Mouse (Mus musculus): Measurements from ENCODE around the gene Fgfr2. TPM values are rescaled to one million over a fixed set of nuclear protein-coding genes. Genes with fewer than 3 reads are reported as not detected.

The Fgfr2 gene
- polyA plus RNA-seq, 1 experiment: 1.7 TPM

DNA sequence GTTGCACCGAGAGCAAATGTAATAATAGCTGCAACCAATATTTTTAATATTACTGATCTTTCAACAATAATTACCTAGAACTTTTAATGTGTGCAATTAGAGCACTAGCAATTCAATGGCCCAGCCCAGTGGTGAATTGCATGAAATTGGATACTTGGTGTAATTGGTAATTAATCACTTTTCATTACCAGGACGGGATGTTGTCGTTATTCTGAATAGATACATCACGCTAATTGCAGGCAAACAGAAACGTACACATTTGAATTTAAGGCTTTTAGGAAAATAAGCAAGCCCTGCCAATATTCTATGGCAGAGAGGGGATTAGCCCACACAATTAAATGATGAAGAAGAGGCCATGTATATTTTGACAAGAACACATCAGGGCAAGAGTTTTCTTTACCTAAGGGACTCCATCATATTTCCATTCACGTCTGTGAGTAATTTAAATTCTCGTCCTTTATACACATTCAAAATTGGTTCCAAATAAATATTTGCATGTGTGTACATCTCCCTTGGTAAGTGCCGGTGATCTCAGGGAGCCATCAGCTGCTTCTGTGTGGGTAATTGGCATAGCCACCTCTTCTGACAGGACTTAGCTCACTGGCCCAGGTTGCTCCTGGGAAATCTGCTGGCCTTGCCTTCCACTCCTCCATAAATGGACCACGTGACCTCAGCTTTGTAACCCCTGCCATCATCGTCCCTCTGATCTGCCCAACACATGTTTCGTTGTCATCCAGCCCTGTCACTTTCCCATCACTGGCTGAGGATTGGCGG lies 1471.0 kb downstream of the Fgfr2 start:
- H3ac ChIP-seq (ENCODE audit: control insufficient read depth, insufficient read length, low read depth): no peak overlapping the region
- TF ChIP-seq CEBPB (IDR thresholded peaks at IDR 0.05; ENCODE audit: low read depth): no peak
- TF ChIP-seq MYOD1 (IDR thresholded peaks at IDR 0.05; ENCODE audit: control insufficient read depth, insufficient read length, low read depth): no peak
- no peak for TF ChIP-seq MAX (IDR thresholded peaks at IDR 0.05)
- no peak for TF ChIP-seq MYOG (IDR thresholded peaks at IDR 0.05; ENCODE audit: control insufficient read depth, extremely low read depth, insufficient read length)
- TF ChIP-seq USF1 (IDR thresholded peaks at IDR 0.05; ENCODE audit: low read depth): no peak
- TF ChIP-seq CTCF (IDR thresholded peaks at IDR 0.05; ENCODE audit: control insufficient read depth, insufficient read depth, insufficient read length): no peak
- TF ChIP-seq FOSL1 (IDR thresholded peaks at IDR 0.05; ENCODE audit: insufficient read depth, low read length, poor library complexity, severe bottlenecking): no peak
- H3K36me3 ChIP-seq (ENCODE audit: control insufficient read depth, insufficient read depth): no peaks in the 10 kb centered on the region
- H3K4me3 ChIP-seq (ENCODE audit: insufficient read depth, poor library complexity, severe bottlenecking): no peak overlapping the region
- no peaks in the 10 kb centered on the region for H3K79me3 ChIP-seq (ENCODE audit: low read depth)
- H3K27me3 ChIP-seq (ENCODE audit: control insufficient read depth, insufficient read depth, insufficient read length): peaks cover 35% of the 10 kb centered on the region
- H3K79me2 ChIP-seq (ENCODE audit: control insufficient read depth, insufficient read depth): no peaks in the 10 kb centered on the region

DNA sequence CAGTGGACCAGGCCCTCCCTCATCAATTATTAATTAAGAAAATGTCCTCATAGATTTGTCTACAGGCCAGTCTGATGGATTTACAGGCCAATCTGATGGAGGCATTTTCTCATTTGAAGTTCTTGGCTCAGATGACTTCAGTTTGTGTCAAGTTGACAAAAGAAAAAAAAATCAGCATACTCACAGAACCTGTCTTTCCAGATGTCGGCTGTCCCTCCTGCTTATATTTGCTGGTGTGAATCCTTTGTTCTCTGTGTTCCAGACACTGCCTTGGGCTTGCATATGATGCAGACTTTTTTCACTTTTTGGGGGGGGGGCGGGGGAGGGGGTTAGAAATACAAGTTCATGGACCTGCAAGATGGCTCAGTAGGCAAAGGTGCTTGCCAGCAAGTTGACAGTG lies 1472.9 kb downstream of the Fgfr2 start:
- Histone ChIP-seq H3K79me3 (ENCODE audit: low read depth) (no peaks in the 10 kb centered on the region), H3K27me3 (ENCODE audit: control insufficient read depth, insufficient read depth, insufficient read length) (peaks cover 42% of the 10 kb centered on the region), H3K79me2 (ENCODE audit: control insufficient read depth, insufficient read depth) (no peaks in the 10 kb centered on the region), H3K36me3 (ENCODE audit: control insufficient read depth, insufficient read depth) (no peaks in the 10 kb centered on the region), H3K4me3 (ENCODE audit: insufficient read depth, poor library complexity, severe bottlenecking) (no peak overlapping the region), H3ac (ENCODE audit: control insufficient read depth, insufficient read length, low read depth) (no peak overlapping the region)
- TF ChIP-seq MYOD1 (IDR thresholded peaks at IDR 0.05; ENCODE audit: control insufficient read depth, insufficient read length, low read depth) (no peak), CTCF (IDR thresholded peaks at IDR 0.05; ENCODE audit: control insufficient read depth, insufficient read depth, insufficient read length) (no peak), CEBPB (IDR thresholded peaks at IDR 0.05; ENCODE audit: low read depth) (no peak), USF1 (IDR thresholded peaks at IDR 0.05; ENCODE audit: low read depth) (no peak)

- Histone ChIP-seq H3ac (ENCODE audit: control insufficient read depth, insufficient read length, low read depth) (no peak overlapping the region), H3K27me3 (ENCODE audit: control insufficient read depth, insufficient read depth, insufficient read length) (peaks cover 52% of the 10 kb centered on the region), H3K79me3 (ENCODE audit: low read depth) (no peaks in the 10 kb centered on the region), H3K79me2 (ENCODE audit: control insufficient read depth, insufficient read depth) (no peaks in the 10 kb centered on the region), H3K4me3 (ENCODE audit: insufficient read depth, poor library complexity, severe bottlenecking) (no peak overlapping the region), H3K36me3 (ENCODE audit: control insufficient read depth, insufficient read depth) (no peaks in the 10 kb centered on the region)
- TF ChIP-seq MYOG (IDR thresholded peaks at IDR 0.05; ENCODE audit: control insufficient read depth, extremely low read depth, insufficient read length) (no peak), CTCF (IDR thresholded peaks at IDR 0.05; ENCODE audit: control insufficient read depth, insufficient read depth, insufficient read length) (no peak), USF1 (IDR thresholded peaks at IDR 0.05; ENCODE audit: low read depth) (no peak), MYOD1 (IDR thresholded peaks at IDR 0.05; ENCODE audit: control insufficient read depth, insufficient read length, low read depth) (no peak), FOSL1 (IDR thresholded peaks at IDR 0.05; ENCODE audit: insufficient read depth, low read length, poor library complexity, severe bottlenecking) (no peak), MAX (IDR thresholded peaks at IDR 0.05) (no peak), CEBPB (IDR thresholded peaks at IDR 0.05; ENCODE audit: low read depth) (no peak)
These were observed 1474.9 kb downstream of the Fgfr2 start for GRCm38 (mm10) chr7:131648276-131648675.

- H3K79me3 ChIP-seq (ENCODE audit: low read depth): no peaks in the 10 kb centered on the region
- H3K79me2 ChIP-seq (ENCODE audit: control insufficient read depth, insufficient read depth): no peaks in the 10 kb centered on the region
- no peaks in the 10 kb centered on the region for H3K36me3 ChIP-seq (ENCODE audit: control insufficient read depth, insufficient read depth)
- no peak overlapping the region for H3ac ChIP-seq (ENCODE audit: control insufficient read depth, insufficient read length, low read depth)
- H3K4me3 ChIP-seq (ENCODE audit: insufficient read depth, poor library complexity, severe bottlenecking): no peak overlapping the region
- TF ChIP-seq USF1 (IDR thresholded peaks at IDR 0.05; ENCODE audit: low read depth) (peak; percentile 45), MAX (IDR thresholded peaks at IDR 0.05) (no peak)
- peaks cover 52% of the 10 kb centered on the region for H3K27me3 ChIP-seq (ENCODE audit: control insufficient read depth, insufficient read depth, insufficient read length)
These were observed 1475.6 kb downstream of the Fgfr2 start for GRCm38 (mm10) chr7:131647583-131647982.

DNA sequence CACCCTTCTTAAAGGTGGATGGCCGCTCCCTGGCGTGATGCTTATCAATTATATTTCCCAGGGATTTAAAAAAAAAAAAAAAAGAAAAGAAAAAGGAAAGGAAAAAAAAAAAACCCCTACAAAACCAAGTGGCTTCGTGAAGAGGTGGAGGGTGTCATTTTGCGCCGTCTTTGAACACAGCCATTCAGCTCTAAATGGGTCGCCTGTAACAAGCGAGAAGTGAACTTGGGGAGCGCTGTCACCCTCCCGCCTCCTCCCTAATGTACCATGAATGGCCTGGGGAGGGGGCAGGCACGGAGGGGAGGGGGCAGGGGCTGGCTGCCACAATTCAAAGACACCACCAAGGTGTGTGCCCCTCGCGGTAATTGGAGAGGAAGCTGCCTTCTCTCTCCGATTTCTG lies 1478.6 kb downstream of the Fgfr2 start:
- TF ChIP-seq FOSL1 (IDR thresholded peaks at IDR 0.05; ENCODE audit: insufficient read depth, low read length, poor library complexity, severe bottlenecking): no peak
- no peak for TF ChIP-seq CEBPB (IDR thresholded peaks at IDR 0.05; ENCODE audit: low read depth)
- TF ChIP-seq MYOD1 (IDR thresholded peaks at IDR 0.05; ENCODE audit: control insufficient read depth, insufficient read length, low read depth): no peak
- no peak for TF ChIP-seq CTCF (IDR thresholded peaks at IDR 0.05; ENCODE audit: control insufficient read depth, insufficient read depth, insufficient read length)
- Histone ChIP-seq H3ac (ENCODE audit: control insufficient read depth, insufficient read length, low read depth) (no peak overlapping the region), H3K4me3 (ENCODE audit: insufficient read depth, poor library complexity, severe bottlenecking) (no peak overlapping the region), H3K79me3 (ENCODE audit: low read depth) (no peaks in the 10 kb centered on the region), H3K79me2 (ENCODE audit: control insufficient read depth, insufficient read depth) (no peaks in the 10 kb centered on the region), H3K36me3 (ENCODE audit: control insufficient read depth, insufficient read depth) (no peaks in the 10 kb centered on the region), H3K27me3 (ENCODE audit: control insufficient read depth, insufficient read depth, insufficient read length) (peaks cover 56% of the 10 kb centered on the region)

DNA sequence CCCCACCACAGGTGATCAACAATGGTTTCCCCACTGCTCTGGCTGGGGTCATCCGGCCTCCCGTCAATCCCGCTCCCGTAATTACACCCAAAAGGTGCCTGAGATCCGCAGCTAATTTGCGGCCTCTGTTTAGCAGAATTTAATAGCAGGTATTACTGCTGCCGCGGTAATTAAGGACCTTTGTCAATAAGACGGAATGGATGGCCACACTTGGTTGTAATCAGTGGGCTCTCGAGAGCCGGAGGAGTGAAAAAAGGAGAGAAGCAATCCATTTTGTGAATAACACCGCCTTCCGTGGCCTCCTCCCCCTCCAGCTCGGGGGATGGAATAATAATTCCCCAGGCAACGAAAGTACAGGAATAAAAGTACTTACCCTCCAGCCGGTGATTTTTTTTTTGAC lies 1479.1 kb downstream of the Fgfr2 start:
- H3K79me2 ChIP-seq (ENCODE audit: control insufficient read depth, insufficient read depth): no peaks in the 10 kb centered on the region
- no peak for TF ChIP-seq FOSL1 (IDR thresholded peaks at IDR 0.05; ENCODE audit: insufficient read depth, low read length, poor library complexity, severe bottlenecking)
- no peak for TF ChIP-seq CEBPB (IDR thresholded peaks at IDR 0.05; ENCODE audit: low read depth)
- TF ChIP-seq CTCF (IDR thresholded peaks at IDR 0.05; ENCODE audit: control insufficient read depth, insufficient read depth, insufficient read length): no peak
- TF ChIP-seq MAX (IDR thresholded peaks at IDR 0.05): no peak
- TF ChIP-seq MYOD1 (IDR thresholded peaks at IDR 0.05; ENCODE audit: control insufficient read depth, insufficient read length, low read depth): no peak
- no peak for TF ChIP-seq MYOG (IDR thresholded peaks at IDR 0.05; ENCODE audit: control insufficient read depth, extremely low read depth, insufficient read length)
- TF ChIP-seq USF1 (IDR thresholded peaks at IDR 0.05; ENCODE audit: low read depth): no peak
- no peaks in the 10 kb centered on the region for H3K79me3 ChIP-seq (ENCODE audit: low read depth)
- H3K36me3 ChIP-seq (ENCODE audit: control insufficient read depth, insufficient read depth): no peaks in the 10 kb centered on the region
- no peak overlapping the region for H3ac ChIP-seq (ENCODE audit: control insufficient read depth, insufficient read length, low read depth)
- H3K27me3 ChIP-seq (ENCODE audit: control insufficient read depth, insufficient read depth, insufficient read length): peaks cover 54% of the 10 kb centered on the region
- no peak overlapping the region for H3K4me3 ChIP-seq (ENCODE audit: insufficient read depth, poor library complexity, severe bottlenecking)
